Mouse (Mus musculus): ENCODE measurements around the gene Otogl. TPM values are rescaled to one million over a fixed set of nuclear protein-coding genes. Genes with fewer than 3 reads are reported as not detected.
A peak's percentile ranks its signal among the peaks of the same experiment; 100 is the strongest.

The Otogl gene
- polyA plus RNA-seq (2014; fragmentation: Nextera tagmentation; extraction: Ambion mirVana): 0.19 and 0.25 TPM in 2 replicates

GRCm38 (mm10) chr10:107912084-107912573 is at the start of gene Otogl:
TSS of gene Otogl (minus strand) at chr10:107912134.
- no peaks in the 10 kb centered on the region for H3K9me3 ChIP-seq (ENCODE audit: low read depth, low read length)
- no peaks in the 10 kb centered on the region for H3K36me3 ChIP-seq (ENCODE audit: insufficient read depth)
- H3K27me3 ChIP-seq (ENCODE audit: insufficient read depth, low read length): no peaks in the 10 kb centered on the region
- DNase-seq (no peak), ATAC-seq (ENCODE audit: insufficient read depth) (no peak)
- H3K27ac ChIP-seq (ENCODE audit: low read depth): no peak within 1 kb of the TSS
- H3K4me3 ChIP-seq (ENCODE audit: low read depth, low read length): no peak within 1 kb of the TSS
- no peak within 1 kb of the TSS for H3K4me2 ChIP-seq
- whole genome bisulfite sequencing: 58% methylated on average over 7 of the region's 7 CpGs
- no peak for TF ChIP-seq CTCF (IDR thresholded peaks at IDR 0.05; ENCODE audit: low read depth)
- no peak within 1 kb of the TSS for H3K9ac ChIP-seq
- H3K4me1 ChIP-seq (ENCODE audit: insufficient read depth): no peaks in the 10 kb centered on the region

DNA sequence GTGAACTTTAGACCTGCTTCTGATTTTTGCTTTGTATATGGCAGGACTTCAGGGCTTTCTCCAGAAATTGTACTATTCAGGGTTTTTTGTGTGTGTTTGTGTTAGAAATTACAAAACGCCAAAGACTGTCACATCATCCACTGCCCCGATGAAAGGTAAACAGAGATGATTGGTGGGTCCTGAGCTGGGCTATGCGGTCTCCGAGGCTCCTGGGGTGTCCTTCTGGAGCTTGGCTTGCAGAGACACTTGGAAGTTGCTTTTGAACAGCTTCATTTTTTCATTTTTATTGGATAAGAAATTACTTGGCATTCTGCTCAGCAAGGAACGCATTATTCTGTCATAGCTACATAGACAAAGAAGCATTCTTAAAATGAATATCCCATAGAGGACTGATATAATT is 44.7 kb upstream of the Otogl start:
- H3K27me3 ChIP-seq (ENCODE audit: insufficient read depth, low read length): no peaks in the 10 kb centered on the region
- no peak for TF ChIP-seq CTCF (IDR thresholded peaks at IDR 0.05; ENCODE audit: low read depth)
- H3K9ac ChIP-seq: no peak overlapping the region
- H3K36me3 ChIP-seq (ENCODE audit: insufficient read depth): no peaks in the 10 kb centered on the region
- DNase-seq (peak; percentile 19), ATAC-seq (ENCODE audit: insufficient read depth) (no peak)
- no peak overlapping the region for H3K27ac ChIP-seq (ENCODE audit: low read depth)
- no peak overlapping the region for H3K4me3 ChIP-seq (ENCODE audit: low read depth, low read length)
- H3K4me2 ChIP-seq: no peak overlapping the region
- WGBS: 44% methylated on average over 5 of the region's 5 CpGs
- H3K4me1 ChIP-seq (ENCODE audit: insufficient read depth): no peaks in the 10 kb centered on the region
- H3K9me3 ChIP-seq (ENCODE audit: low read depth, low read length): no peaks in the 10 kb centered on the region

DNA sequence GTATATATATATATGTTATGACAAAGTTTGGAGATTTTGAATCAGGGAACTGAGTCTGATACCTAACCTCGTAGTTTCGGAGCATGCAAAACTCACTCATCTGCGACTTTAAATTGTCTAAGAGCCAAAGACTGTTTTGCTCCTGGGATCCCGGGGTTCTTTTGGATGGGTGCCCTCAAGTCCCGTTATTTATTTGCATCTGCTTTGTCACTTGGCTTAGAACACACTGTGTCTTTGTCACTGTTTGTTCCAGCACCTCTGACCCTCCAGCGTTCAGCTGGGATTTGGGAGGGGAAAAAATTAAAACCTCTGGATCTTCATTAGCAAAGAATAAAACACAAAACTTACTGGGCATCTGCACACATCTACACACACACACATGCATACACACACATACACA is 42.5 kb upstream of the Otogl start:
- ATAC-seq (ENCODE audit: insufficient read depth): peak; percentile 52; the same call in 1 of the 2 replicates
- H3K4me2 ChIP-seq: no peak overlapping the region
- no peak overlapping the region for H3K9ac ChIP-seq
- H3K27me3 ChIP-seq (ENCODE audit: insufficient read depth, low read length): no peaks in the 10 kb centered on the region
- TF ChIP-seq CTCF (IDR thresholded peaks at IDR 0.05; ENCODE audit: low read depth): no peak
- 58% methylated on average over 6 of the region's 6 CpGs for WGBS
- no peak overlapping the region for H3K4me3 ChIP-seq (ENCODE audit: low read depth, low read length)
- H3K4me1 ChIP-seq (ENCODE audit: insufficient read depth): no peaks in the 10 kb centered on the region
- peak; percentile 57 for DNase-seq
- no peak overlapping the region for H3K27ac ChIP-seq (ENCODE audit: low read depth)
- H3K9me3 ChIP-seq (ENCODE audit: low read depth, low read length): no peaks in the 10 kb centered on the region
- H3K36me3 ChIP-seq (ENCODE audit: insufficient read depth): no peaks in the 10 kb centered on the region

DNA sequence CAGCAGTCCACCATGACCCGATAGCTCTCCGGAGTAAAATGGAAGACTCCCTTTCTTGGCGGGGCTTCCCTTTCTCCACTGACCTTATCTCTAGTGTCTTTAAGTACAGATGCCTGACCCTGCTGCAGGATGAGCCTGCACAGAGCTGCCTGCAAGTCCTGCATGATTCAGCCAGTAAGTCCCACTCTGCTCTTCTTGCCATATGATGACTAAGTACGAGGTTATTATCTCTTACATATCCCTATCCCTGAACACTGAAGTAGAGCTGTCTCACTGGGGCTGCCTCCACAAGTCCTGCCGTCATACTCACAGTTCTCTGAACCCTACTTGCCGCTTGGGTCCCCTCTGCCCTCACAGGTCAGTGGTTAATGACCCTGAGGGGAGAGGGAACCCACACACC is 39.7 kb upstream of the Otogl start:
- Histone ChIP-seq H3K27me3 (ENCODE audit: insufficient read depth, low read length) (no peaks in the 10 kb centered on the region), H3K27ac (ENCODE audit: low read depth) (no peak overlapping the region), H3K4me1 (ENCODE audit: insufficient read depth) (no peaks in the 10 kb centered on the region), H3K4me3 (ENCODE audit: low read depth, low read length) (no peak overlapping the region), H3K9ac (no peak overlapping the region), H3K4me2 (no peak overlapping the region), H3K36me3 (ENCODE audit: insufficient read depth) (no peaks in the 10 kb centered on the region), H3K9me3 (ENCODE audit: low read depth, low read length) (no peaks in the 10 kb centered on the region)
- no peak for DNase-seq
- whole genome bisulfite sequencing: 82% methylated on average over 6 of the region's 6 CpGs
- no peak for ATAC-seq (ENCODE audit: insufficient read depth)
- TF ChIP-seq CTCF (IDR thresholded peaks at IDR 0.05; ENCODE audit: low read depth): no peak

DNA sequence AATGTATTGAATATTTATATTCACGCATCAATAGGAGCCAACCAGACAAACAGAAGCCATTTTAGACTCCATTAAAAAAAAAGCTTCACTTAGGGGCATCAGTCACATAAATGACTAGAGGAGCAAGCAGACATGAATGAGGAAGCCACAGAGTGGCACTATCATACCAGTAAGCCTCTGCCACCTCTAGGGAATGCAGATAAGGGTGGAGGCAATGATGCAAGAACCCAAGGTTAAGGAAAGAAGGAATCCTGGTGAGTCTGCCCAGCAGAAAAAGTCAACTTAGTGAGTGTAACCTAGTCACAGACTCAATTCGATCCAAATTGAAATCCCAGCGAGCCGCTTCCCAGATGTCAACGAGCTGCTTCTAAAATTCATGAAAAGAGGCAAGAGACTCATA is 38.0 kb upstream of the Otogl start:
- no peak for DNase-seq
- 92% methylated on average over 5 of the region's 5 CpGs for WGBS

GRCm38 (mm10) chr10:107948647-107949046 is 36.7 kb upstream of the Otogl start:
- no peaks in the 10 kb centered on the region for H3K4me1 ChIP-seq (ENCODE audit: insufficient read depth)
- no peaks in the 10 kb centered on the region for H3K36me3 ChIP-seq (ENCODE audit: insufficient read depth)
- no peak overlapping the region for H3K27ac ChIP-seq (ENCODE audit: low read depth)
- TF ChIP-seq CTCF (IDR thresholded peaks at IDR 0.05; ENCODE audit: low read depth): no peak
- WGBS: 60% methylated on average over 8 of the region's 8 CpGs
- no peak overlapping the region for H3K9ac ChIP-seq
- H3K9me3 ChIP-seq (ENCODE audit: low read depth, low read length): no peaks in the 10 kb centered on the region
- ATAC-seq (ENCODE audit: insufficient read depth) (no peak), DNase-seq (no peak)
- no peaks in the 10 kb centered on the region for H3K27me3 ChIP-seq (ENCODE audit: insufficient read depth, low read length)
- H3K4me2 ChIP-seq: no peak overlapping the region
- H3K4me3 ChIP-seq (ENCODE audit: low read depth, low read length): no peak overlapping the region

More for the DNA sequence above, 38.0 kb upstream of the Otogl start:
- H3K27ac ChIP-seq (ENCODE audit: low read depth): no peak overlapping the region
- H3K9me3 ChIP-seq (ENCODE audit: low read depth, low read length): no peaks in the 10 kb centered on the region
- H3K27me3 ChIP-seq (ENCODE audit: insufficient read depth, low read length): no peaks in the 10 kb centered on the region
- no peaks in the 10 kb centered on the region for H3K36me3 ChIP-seq (ENCODE audit: insufficient read depth)
- no peak overlapping the region for H3K4me3 ChIP-seq (ENCODE audit: low read depth, low read length)
- ATAC-seq (ENCODE audit: insufficient read depth): no peak
- no peak overlapping the region for H3K9ac ChIP-seq
- H3K4me2 ChIP-seq: no peak overlapping the region
- 0 out of 2 replicates have a peak, but pooled peaks have one; percentile 7 for TF ChIP-seq CTCF (IDR thresholded peaks at IDR 0.05; ENCODE audit: low read depth)
- no peaks in the 10 kb centered on the region for H3K4me1 ChIP-seq (ENCODE audit: insufficient read depth)

- DNase-seq: no peak
- no peak overlapping the region for H3K9ac ChIP-seq
- no peaks in the 10 kb centered on the region for H3K36me3 ChIP-seq (ENCODE audit: insufficient read depth)
- H3K4me2 ChIP-seq: no peak overlapping the region
- no peak for ATAC-seq (ENCODE audit: insufficient read depth)
- H3K27me3 ChIP-seq (ENCODE audit: insufficient read depth, low read length): no peaks in the 10 kb centered on the region
- WGBS: 71% methylated on average over 1 of the region's 1 CpGs
- H3K4me3 ChIP-seq (ENCODE audit: low read depth, low read length): no peak overlapping the region
- H3K27ac ChIP-seq (ENCODE audit: low read depth): no peak overlapping the region
- no peaks in the 10 kb centered on the region for H3K9me3 ChIP-seq (ENCODE audit: low read depth, low read length)
- TF ChIP-seq CTCF (IDR thresholded peaks at IDR 0.05; ENCODE audit: low read depth): no peak
- no peaks in the 10 kb centered on the region for H3K4me1 ChIP-seq (ENCODE audit: insufficient read depth)
Measured at GRCm38 (mm10) chr10:107948038-107948437, 36.1 kb upstream of the Otogl start.

DNA sequence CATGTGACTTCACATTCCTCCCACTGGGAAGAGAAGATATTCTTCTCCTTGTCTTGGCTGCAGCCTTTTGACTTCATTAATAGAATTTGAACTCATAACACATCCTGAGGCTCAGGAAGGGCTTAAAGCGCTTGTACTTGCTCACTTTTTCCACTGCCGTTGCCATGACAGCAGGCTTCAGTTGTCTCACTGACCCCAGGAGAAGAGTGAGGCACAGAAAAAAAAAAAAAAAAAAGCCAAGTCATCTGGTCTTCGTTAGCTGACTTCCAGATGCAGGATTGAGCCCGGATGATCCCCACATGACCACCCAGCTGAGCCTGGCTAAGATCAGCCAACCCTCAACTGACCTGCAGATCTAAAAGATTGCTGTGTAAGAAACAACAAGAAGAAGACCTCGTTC is 34.4 kb upstream of the Otogl start:
- 54% methylated on average over 5 of the region's 5 CpGs for WGBS

More for the DNA sequence above, 34.4 kb upstream of the Otogl start:
- no peak for ATAC-seq (ENCODE audit: insufficient read depth)
- no peak overlapping the region for H3K27ac ChIP-seq (ENCODE audit: low read depth)
- TF ChIP-seq CTCF (IDR thresholded peaks at IDR 0.05; ENCODE audit: low read depth): no peak
- no peak overlapping the region for H3K4me3 ChIP-seq (ENCODE audit: low read depth, low read length)
- DNase-seq: no peak
- H3K27me3 ChIP-seq (ENCODE audit: insufficient read depth, low read length): no peaks in the 10 kb centered on the region
- no peaks in the 10 kb centered on the region for H3K4me1 ChIP-seq (ENCODE audit: insufficient read depth)
- no peak overlapping the region for H3K4me2 ChIP-seq
- H3K9ac ChIP-seq: no peak overlapping the region
- H3K36me3 ChIP-seq (ENCODE audit: insufficient read depth): no peaks in the 10 kb centered on the region
- H3K9me3 ChIP-seq (ENCODE audit: low read depth, low read length): no peaks in the 10 kb centered on the region
